Mouse (Mus musculus): ENCODE data around the gene Rbm14. TPM values are rescaled to one million over a fixed set of nuclear protein-coding genes. Genes with fewer than 3 reads are reported as not detected.
A peak's percentile ranks its signal among the peaks of the same experiment; 100 is the strongest.
"Not testable (repeated sequence)": the region's sequence is repeated elsewhere in the genome, so short reads cannot be mapped to it uniquely, and the experiment has no call there.

Rbm14 gene
- total RNA-seq, 2 experiments from 2014 or later = 18.6 to 22.5 TPM

DNA sequence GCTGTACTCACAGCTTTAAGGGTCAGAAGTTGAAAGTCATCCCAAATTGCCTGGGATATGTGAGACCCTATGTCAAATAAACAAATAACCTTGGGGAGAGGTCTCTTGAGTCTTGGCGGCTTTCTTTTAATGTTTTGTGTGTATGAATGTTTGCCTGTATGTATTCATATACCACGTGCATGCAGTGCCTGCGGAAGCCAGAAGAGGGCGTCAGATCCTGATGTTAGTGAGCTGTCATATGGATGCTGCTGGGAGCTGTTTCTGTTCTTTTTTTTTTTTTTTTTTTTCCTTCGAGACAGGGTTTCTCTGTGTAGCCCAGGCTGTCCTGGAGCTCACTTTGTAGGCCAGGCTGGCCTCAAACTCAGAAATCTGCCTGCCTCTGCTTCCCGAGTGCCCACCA, 1.6 kb upstream of the Rbm14 start:
- no peak for DNase-seq

GRCm38 (mm10) chr19:4812334-4812949, 1.0 kb upstream of the Rbm14 start:
- not testable (repeated sequence) for DNase-seq

GRCm38 (mm10) chr19:4811909-4812242, 442 bp upstream of the Rbm14 start:
- DNase-seq = no peak

DNA sequence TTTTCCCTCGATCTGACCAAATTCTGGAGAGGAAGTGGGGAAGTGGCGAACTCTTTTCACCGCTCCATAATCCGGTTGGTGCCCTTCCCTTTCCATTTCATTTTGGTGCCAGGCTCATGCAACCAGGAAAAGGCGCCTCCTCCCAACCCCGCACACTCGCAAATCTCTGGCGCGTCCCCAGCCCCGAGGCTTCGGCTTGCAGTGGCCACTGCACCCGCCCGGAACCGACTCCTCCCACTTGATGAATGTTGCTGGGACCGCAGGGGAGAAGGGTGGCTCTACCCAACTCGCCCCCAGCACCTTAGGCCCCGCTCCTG, 730 bp downstream of the Rbm14 start:
- DNase-seq = peak; percentile 69

GRCm38 (mm10) chr19:4810309-4810708, 1.1 kb downstream of the Rbm14 start:
- DNase-seq = no peak

- DNase-seq = no peak
Observed at GRCm38 (mm10) chr19:4803283-4803682, 8.2 kb downstream of the Rbm14 start.

DNA sequence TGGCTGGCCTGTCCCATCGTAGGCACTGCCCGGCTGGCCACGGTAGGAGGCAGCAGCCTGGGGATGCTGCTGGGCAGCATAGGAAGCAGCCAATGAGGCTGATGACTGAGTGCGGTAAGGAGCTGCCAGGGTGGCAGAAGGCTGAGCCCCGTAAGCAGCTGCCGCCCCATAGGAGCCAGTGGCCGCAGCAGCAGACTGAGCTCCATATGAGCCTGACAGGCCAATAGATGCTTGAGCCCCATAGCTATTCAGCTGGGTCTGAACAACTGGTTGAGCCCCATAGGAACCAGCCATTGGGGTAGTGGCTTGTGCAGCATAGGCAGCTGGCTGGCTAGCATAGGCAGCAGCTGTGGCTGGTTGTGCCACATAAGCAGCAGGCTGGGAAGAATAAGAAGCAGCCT, 8.7 kb downstream of the Rbm14 start:
- no peak for DNase-seq

DNA sequence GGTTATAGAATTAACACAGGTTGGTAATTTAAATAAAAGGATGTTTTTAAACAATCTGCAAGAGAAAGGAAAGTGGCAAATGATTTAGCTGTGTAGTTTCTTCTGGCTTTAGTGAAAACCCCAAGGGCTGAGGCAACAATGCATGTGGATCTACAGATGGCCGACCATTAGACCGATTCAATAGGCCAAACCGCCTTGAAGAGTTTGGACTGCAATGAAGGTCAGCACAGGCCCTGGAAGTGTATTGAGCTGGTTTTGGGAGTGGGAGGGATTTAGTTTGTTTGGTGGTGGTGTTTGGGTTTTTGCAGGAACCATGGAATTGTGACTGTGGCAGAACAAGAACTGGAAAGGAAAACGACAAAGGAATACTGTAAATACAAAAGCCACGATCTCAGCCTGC, 12.4 kb downstream of the Rbm14 start:
- no peak for DNase-seq

DNA sequence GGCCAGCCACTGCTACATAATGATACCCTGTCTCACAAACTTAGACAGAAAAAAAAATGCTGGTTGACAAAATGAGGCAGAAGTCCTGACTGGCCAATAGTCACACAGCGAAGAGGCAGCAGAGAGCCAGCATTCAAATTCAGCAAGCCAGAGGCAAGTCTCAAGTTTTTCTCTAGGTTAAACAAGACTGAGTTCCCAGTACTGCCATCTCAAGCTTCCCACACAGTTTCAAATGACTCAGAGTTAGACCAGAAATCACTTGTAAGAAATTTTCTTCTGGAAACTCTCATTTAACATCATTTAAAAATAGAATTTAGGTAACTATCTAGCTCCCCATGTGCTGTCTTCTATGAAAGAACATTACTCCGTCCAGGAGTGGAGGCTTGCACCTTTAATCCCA, 13.6 kb downstream of the Rbm14 start:
- no peak for DNase-seq

DNA sequence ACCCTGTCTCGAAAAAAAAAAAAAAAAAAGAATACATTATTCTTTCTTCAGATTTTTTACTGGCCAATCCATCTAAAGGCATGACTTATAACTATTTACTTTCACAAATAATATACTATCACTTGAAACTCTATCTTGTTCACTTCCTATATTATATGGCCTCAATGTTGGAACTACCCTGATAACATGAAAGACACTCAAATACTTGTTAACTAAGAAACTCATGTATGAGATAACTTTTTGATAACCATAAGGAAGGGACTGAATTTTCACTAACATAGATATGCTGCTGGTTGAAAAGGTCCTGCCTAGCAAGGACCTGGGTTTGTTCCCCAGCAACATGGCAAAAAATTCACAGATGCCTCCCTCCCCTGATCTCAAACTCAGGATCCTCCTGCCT, 15.5 kb downstream of the Rbm14 start:
- DNase-seq = no peak

DNA sequence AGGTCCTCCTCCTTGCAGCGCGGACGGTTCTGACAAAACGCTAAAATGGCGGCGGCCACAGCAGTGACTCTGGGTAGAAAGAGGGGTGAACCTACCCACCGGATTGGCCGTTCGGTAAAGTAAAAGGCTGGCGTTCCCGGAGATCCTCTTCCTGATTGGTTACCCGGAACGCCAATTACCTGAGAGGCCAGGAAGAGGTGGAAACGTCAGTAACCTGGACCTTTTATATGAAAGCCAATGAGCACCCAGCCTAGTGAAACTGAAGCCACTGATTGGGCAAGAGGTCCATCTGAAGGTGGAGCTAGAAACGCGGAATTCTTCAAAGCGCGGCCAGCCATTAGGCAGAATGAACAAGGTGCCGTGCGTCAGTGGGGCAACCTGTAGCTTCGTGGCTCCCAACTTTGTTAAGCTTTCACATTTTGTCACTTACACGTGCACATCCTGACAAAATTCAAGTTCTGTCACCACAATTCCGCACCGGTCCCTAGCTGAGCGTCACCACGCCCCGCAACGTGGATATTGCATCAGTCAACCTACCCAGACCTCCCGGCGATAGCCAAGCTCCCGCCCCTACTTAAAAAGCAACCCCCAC, 17.5 kb downstream of the Rbm14 start, which contains the start of gene Rbm4:
Rbm4 (minus strand) TSS at position 71 of the 592 bp plus-strand sequence.
- DNase-seq = peak; percentile 89

- DNase-seq = no peak
Observed at GRCm38 (mm10) chr19:4793281-4793830, 18.1 kb downstream of the Rbm14 start.

DNA sequence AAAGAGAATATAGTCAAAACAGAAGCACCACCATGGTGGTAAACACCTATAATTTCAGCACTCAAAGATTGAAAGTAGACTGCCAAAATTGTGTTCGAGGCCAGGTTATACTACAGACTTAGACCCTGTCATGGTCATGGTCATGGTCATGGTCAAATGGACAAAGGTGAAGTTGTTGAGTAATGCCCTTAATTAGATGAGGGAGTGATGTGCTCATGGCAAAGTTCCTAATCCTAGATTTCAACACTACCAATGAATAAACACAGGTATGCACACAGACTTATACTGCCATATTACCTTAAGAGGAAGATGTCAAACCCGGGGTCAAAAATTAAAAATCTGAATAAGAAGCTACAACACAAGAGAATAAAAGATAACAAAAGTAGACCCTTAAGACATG, 25.1 kb downstream of the Rbm14 start:
- no peak for DNase-seq

- DNase-seq = no peak
Observed at GRCm38 (mm10) chr19:4785206-4785605, 26.2 kb downstream of the Rbm14 start.

DNA sequence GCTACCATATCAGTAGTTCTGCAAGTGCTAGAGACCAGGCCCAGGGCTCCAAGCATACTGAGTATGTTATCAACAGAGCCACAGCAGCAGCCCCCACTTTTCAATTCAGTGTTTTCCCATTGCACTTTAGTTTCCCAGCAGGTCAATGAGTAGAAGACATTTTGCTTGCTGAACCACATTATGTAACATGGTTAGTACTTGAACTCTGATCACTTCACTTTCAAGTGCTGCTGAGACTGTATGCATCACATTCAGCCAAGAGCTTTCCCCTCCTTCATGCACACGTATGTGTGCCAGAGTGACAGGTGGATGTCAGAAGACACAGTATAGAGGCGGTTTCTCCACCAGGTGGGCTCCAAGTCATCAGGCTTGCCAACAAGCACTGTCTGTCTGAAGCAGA, 28.5 kb downstream of the Rbm14 start:
- DNase-seq = no peak

DNA sequence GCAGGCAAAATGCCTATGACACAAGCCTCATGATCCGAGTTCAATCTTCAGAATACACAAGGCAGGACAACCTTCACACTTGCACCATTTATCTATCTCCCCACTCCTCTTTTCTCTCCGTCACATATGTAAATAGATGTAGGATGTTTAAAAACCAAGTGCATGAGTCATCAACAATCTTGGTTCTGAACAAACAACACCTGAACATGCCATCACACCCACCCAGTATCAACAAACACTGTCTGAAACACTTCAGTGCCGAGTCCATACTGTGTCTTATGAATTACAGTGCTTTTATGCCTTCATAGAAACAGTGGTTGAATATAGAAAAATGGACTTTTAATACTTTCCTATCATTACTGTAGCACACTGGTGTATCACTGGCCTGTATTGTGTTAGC, 38.6 kb downstream of the Rbm14 start:
- no peak for DNase-seq

GRCm38 (mm10) chr19:4767507-4768148, 43.8 kb downstream of the Rbm14 start:
- DNase-seq = no peak

GRCm38 (mm10) chr19:4762876-4763275, 48.6 kb downstream of the Rbm14 start:
- no peak for DNase-seq

DNA sequence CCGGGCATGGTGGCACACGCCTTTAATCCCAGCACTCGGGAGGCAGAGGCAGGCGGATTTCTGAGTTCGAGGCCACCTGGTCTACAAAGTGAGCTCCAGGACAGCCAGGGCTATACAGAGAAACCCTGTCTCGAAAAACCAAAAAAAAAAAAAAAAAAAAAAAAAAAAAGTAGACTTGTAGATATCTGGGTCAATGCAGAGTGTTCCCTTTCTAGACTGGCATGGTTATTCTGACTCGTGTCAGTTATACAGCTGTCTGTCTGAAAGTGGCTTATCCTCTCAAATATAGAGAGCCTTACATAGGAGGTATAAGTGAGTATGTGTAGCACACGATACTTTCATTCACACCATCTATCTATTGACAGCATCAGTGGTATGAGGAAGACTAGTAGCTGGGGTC, 50.9 kb downstream of the Rbm14 start:
- not testable (repeated sequence) for DNase-seq

- no peak for DNase-seq
Observed at GRCm38 (mm10) chr19:4756921-4757320, 54.5 kb downstream of the Rbm14 start.

- peak; percentile 96 for DNase-seq
Observed at GRCm38 (mm10) chr19:4756193-4756911, 55.1 kb downstream of the Rbm14 start, which contains the start of gene Rbm4b. Gene Rbm4b, plus strand, starts transcription at chr19:4756497.

DNA sequence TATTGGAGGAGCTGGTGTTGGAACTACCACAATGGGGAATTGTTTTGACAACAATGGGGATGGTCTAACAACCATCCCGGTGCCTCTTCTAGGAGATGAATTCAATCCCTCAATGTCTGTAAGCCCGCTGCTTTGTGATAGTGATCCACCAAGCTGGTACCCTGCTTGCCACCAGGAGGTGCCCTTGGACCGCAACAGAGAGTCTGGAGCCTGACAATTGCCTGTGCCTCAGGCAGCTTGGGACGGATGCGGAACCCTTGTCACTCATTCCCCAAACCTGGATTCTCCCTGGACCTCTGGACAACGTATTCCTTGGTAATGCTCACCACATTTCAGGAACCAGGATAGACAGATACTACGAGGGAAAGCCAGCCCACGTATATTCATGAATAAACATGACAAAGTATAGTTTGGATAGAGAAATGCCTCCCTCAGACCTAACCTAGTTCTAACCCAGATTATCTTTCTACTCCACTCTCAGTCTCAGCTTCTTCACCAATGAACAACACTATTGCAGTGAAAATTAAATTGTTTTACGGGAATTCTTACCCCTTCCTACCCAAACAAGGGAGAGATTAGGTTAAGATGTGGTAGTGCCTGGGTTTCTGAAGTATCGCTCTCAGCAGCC, 55.8 kb downstream of the Rbm14 start:
- peak; percentile 88 for DNase-seq
